Mouse (Mus musculus): Measurements from ENCODE around the gene Caln1. TPM values are rescaled to one million over a fixed set of nuclear protein-coding genes. Genes with fewer than 3 reads are reported as not detected.

The Caln1 gene
- total and polyA plus RNA-seq, 2 experiments from 2014 or later = not detected

DNA sequence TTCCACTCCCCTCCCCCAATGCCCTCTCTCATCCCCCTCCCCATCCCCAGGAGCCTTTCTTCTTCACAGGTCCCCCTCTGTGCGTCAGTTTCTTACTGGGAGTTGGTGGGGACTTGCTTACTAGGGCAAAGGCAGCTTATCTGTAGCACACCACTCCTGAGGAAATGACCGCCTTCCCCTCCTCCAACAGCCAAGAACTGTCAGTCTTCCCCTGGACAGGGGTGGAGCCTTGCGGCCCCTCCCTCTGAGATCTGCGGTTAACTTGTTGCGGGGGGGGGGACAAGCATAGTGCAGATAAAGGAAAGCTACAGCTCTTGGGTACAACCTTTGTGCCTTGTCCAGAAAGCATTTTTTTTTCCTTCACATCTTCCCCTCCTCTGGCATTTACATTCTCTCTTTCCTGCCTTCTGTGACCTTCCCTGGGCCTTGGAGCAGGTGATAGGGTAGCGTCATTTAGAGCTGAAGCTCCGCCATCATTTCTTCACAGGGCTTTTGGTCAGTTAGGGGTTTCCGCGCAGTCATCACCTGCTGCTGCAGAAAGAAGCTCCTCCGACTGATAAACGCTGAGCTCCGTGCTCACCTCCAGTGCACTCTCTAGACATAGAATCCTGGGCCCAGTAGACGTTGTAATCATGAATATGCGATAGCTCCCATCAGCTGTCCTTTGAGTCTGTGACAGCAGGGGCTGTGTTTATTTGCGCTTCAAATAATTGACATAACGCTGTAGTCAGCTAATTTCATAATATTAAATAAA, 319.3 kb downstream of the Caln1 start:
- DNase-seq (ENCODE audit: low spot score) = no peak
- Histone ChIP-seq H3K4me2 (ENCODE audit: low read depth, low read length) (no peak overlapping the region), H3K27ac (ENCODE audit: low read depth) (no peak overlapping the region), H3K9ac (replicated peaks; ENCODE audit: low read depth, low read length) (no peak overlapping the region), H3K4me3 (ENCODE audit: low read depth, low read length) (no peak overlapping the region), H3K4me1 (ENCODE audit: control insufficient read depth, insufficient read depth) (no peaks in the 10 kb centered on the region), H3K36me3 (replicated peaks; ENCODE audit: control insufficient read depth, insufficient read depth, low read length) (no peaks in the 10 kb centered on the region), H3K27me3 (ENCODE audit: control insufficient read depth, insufficient read depth, low read length) (no peaks in the 10 kb centered on the region), H3K9me3 (replicated peaks; ENCODE audit: control insufficient read depth, low read length) (no peaks in the 10 kb centered on the region)
- no peak for TF ChIP-seq CTCF (IDR thresholded peaks at IDR 0.05; ENCODE audit: low read depth)
- no peak for TF ChIP-seq EP300 (IDR thresholded peaks at IDR 0.05; ENCODE audit: low read depth)
- ATAC-seq (ENCODE audit: insufficient read depth, low read depth) = no peak
- 34% methylated on average over 16 of the region's 16 CpGs for WGBS

DNA sequence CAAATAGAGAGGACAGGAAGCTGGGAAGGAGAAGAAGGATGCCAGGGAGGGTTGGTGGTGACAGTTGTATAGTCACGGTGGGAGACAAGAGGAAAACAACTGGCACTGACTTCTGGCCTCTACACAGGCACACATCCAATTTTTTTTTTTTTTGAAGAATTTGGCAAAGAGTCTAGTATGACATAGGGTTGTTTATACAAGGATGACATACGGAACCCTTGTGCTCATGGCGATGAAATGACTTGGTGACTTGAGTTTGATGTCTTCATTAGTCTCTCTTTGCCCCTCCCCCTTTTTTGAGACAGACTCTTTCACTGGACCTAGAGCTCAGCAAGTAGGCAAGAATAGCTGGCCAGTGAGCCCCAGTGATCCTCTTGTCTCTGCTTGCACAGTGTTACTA, 322.1 kb downstream of the Caln1 start:
- Histone ChIP-seq H3K4me3 (ENCODE audit: low read depth, low read length) (no peak overlapping the region), H3K9ac (replicated peaks; ENCODE audit: low read depth, low read length) (no peak overlapping the region), H3K9me3 (replicated peaks; ENCODE audit: control insufficient read depth, low read length) (no peaks in the 10 kb centered on the region), H3K4me1 (ENCODE audit: control insufficient read depth, insufficient read depth) (no peaks in the 10 kb centered on the region), H3K4me2 (ENCODE audit: low read depth, low read length) (no peak overlapping the region), H3K36me3 (replicated peaks; ENCODE audit: control insufficient read depth, insufficient read depth, low read length) (no peaks in the 10 kb centered on the region), H3K27me3 (ENCODE audit: control insufficient read depth, insufficient read depth, low read length) (no peaks in the 10 kb centered on the region), H3K27ac (ENCODE audit: low read depth) (no peak overlapping the region)
- TF ChIP-seq CTCF (IDR thresholded peaks at IDR 0.05; ENCODE audit: low read depth) (no peak), EP300 (IDR thresholded peaks at IDR 0.05; ENCODE audit: low read depth) (no peak)
- ATAC-seq (ENCODE audit: insufficient read depth, low read depth) = no peak
- DNase-seq (ENCODE audit: low spot score) = no peak
- WGBS = 54% methylated on average over 3 of the region's 3 CpGs

DNA sequence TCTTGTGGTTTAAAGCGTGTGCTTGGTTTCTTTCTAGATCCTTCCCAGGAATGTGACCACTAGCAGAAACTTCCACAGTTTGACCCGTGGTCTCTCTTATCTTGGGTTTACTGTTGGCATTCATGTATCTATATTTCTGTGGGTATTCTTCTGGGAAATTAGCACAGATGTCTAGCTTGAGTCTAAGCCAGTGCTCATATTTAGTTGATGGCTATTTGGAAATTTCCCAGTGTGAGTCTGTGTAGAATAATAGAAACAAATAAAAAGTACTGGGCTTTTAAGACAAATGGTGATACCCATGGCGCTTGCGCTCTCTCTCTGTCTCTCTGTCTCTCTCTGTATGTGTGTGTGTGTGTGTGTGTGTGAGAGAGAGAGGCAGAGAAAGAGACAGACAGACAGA, 330.2 kb downstream of the Caln1 start:
- TF ChIP-seq EP300 (IDR thresholded peaks at IDR 0.05; ENCODE audit: low read depth) (no peak), CTCF (IDR thresholded peaks at IDR 0.05; ENCODE audit: low read depth) (no peak)
- no peak overlapping the region for H3K27ac ChIP-seq (ENCODE audit: low read depth)
- DNase-seq (ENCODE audit: low spot score) (no peak), ATAC-seq (ENCODE audit: insufficient read depth, low read depth) (no peak)
- no peaks in the 10 kb centered on the region for H3K36me3 ChIP-seq (replicated peaks; ENCODE audit: control insufficient read depth, insufficient read depth, low read length)
- H3K27me3 ChIP-seq (ENCODE audit: control insufficient read depth, insufficient read depth, low read length) = no peaks in the 10 kb centered on the region
- no peak overlapping the region for H3K9ac ChIP-seq (replicated peaks; ENCODE audit: low read depth, low read length)
- WGBS = 76% methylated on average over 4 of the region's 4 CpGs
- no peak overlapping the region for H3K4me2 ChIP-seq (ENCODE audit: low read depth, low read length)
- no peaks in the 10 kb centered on the region for H3K9me3 ChIP-seq (replicated peaks; ENCODE audit: control insufficient read depth, low read length)
- no peaks in the 10 kb centered on the region for H3K4me1 ChIP-seq (ENCODE audit: control insufficient read depth, insufficient read depth)
- H3K4me3 ChIP-seq (ENCODE audit: low read depth, low read length) = no peak overlapping the region

DNA sequence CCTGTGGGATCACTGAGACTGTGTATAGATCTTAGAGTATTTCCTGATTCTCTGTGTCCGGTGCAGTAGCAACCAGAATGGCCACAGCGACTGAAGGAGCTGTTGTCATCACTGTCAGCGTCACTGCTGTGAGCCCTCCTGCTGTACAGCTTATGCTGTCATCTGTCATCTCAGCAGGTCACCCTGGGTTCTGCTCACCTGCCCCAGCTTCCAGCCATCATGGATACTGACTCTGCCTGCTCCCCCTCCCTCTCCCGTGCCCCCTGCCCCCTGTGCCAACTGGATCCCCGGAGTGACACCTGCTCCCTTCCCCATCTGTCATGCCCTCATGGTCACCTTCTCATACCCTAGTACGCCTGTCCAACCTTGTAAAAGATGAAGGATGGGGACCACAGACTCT, 332.5 kb downstream of the Caln1 start:
- WGBS = 73% methylated on average over 6 of the region's 6 CpGs
- H3K9ac ChIP-seq (replicated peaks; ENCODE audit: low read depth, low read length) = no peak overlapping the region

DNA sequence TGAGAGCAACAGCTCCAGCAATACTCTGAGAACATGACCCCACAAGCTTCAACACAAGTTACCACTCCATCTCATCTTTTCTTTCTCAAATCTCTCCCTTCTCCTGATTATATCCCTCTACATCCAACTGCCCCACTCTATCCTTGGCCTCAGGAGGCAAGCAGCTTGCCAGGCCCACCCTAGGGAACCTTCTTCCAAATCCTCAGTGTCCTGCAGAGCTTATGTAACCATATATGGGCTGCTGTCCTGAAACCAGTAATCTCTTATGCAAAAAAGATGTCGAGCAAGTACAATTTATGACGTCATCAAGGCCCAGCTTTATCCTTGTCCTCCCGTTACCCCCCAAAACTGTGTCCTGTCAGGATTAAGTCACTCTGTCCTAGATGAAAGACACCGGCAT, 333.1 kb downstream of the Caln1 start:
- ATAC-seq (ENCODE audit: insufficient read depth, low read depth) (no peak), DNase-seq (ENCODE audit: low spot score) (no peak)
- no peak overlapping the region for H3K9ac ChIP-seq (replicated peaks; ENCODE audit: low read depth, low read length)
- H3K9me3 ChIP-seq (replicated peaks; ENCODE audit: control insufficient read depth, low read length) = no peaks in the 10 kb centered on the region
- no peaks in the 10 kb centered on the region for H3K36me3 ChIP-seq (replicated peaks; ENCODE audit: control insufficient read depth, insufficient read depth, low read length)
- TF ChIP-seq EP300 (IDR thresholded peaks at IDR 0.05; ENCODE audit: low read depth) (no peak), CTCF (IDR thresholded peaks at IDR 0.05; ENCODE audit: low read depth) (no peak)
- H3K27ac ChIP-seq (ENCODE audit: low read depth) = no peak overlapping the region
- 52% methylated on average over 4 of the region's 4 CpGs for WGBS
- H3K4me3 ChIP-seq (ENCODE audit: low read depth, low read length) = no peak overlapping the region
- H3K4me1 ChIP-seq (ENCODE audit: control insufficient read depth, insufficient read depth) = no peaks in the 10 kb centered on the region
- no peaks in the 10 kb centered on the region for H3K27me3 ChIP-seq (ENCODE audit: control insufficient read depth, insufficient read depth, low read length)
- no peak overlapping the region for H3K4me2 ChIP-seq (ENCODE audit: low read depth, low read length)

More for the DNA sequence above, 332.5 kb downstream of the Caln1 start:
- Histone ChIP-seq H3K4me1 (ENCODE audit: control insufficient read depth, insufficient read depth) (no peaks in the 10 kb centered on the region), H3K27me3 (ENCODE audit: control insufficient read depth, insufficient read depth, low read length) (no peaks in the 10 kb centered on the region), H3K36me3 (replicated peaks; ENCODE audit: control insufficient read depth, insufficient read depth, low read length) (no peaks in the 10 kb centered on the region), H3K27ac (ENCODE audit: low read depth) (no peak overlapping the region), H3K4me2 (ENCODE audit: low read depth, low read length) (no peak overlapping the region), H3K9me3 (replicated peaks; ENCODE audit: control insufficient read depth, low read length) (no peaks in the 10 kb centered on the region), H3K4me3 (ENCODE audit: low read depth, low read length) (no peak overlapping the region)
- TF ChIP-seq CTCF (IDR thresholded peaks at IDR 0.05; ENCODE audit: low read depth) (no peak), EP300 (IDR thresholded peaks at IDR 0.05; ENCODE audit: low read depth) (no peak)
- no peak for ATAC-seq (ENCODE audit: insufficient read depth, low read depth)
- DNase-seq (ENCODE audit: low spot score) = no peak

DNA sequence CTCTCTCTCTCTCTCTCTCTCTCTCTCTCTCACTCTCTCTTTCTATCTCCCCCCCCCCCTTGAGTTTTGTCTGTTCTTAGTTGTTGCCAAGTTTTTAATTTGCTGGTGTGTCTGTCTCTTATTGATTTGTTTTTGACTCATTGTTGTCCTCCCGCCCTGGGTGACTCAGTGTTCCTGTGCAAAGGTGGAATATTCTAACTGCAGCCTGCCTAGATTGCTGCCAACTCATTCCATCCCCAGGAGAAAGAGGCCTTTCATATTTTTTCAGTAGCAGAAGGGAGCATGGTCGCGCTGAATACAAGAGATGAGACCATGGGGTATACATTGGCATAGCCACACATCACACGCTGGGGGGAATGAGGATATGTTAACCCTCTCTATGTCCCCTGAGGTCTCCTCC, 335.6 kb downstream of the Caln1 start:
- ATAC-seq (ENCODE audit: insufficient read depth, low read depth) (no peak), DNase-seq (ENCODE audit: low spot score) (no peak)
- no peaks in the 10 kb centered on the region for H3K36me3 ChIP-seq (replicated peaks; ENCODE audit: control insufficient read depth, insufficient read depth, low read length)
- no peak overlapping the region for H3K9ac ChIP-seq (replicated peaks; ENCODE audit: low read depth, low read length)
- H3K4me1 ChIP-seq (ENCODE audit: control insufficient read depth, insufficient read depth) = no peaks in the 10 kb centered on the region
- no peak overlapping the region for H3K27ac ChIP-seq (ENCODE audit: low read depth)
- WGBS = 78% methylated on average over 4 of the region's 4 CpGs
- no peaks in the 10 kb centered on the region for H3K27me3 ChIP-seq (ENCODE audit: control insufficient read depth, insufficient read depth, low read length)
- H3K4me3 ChIP-seq (ENCODE audit: low read depth, low read length) = no peak overlapping the region
- TF ChIP-seq EP300 (IDR thresholded peaks at IDR 0.05; ENCODE audit: low read depth) (no peak), CTCF (IDR thresholded peaks at IDR 0.05; ENCODE audit: low read depth) (no peak)
- no peaks in the 10 kb centered on the region for H3K9me3 ChIP-seq (replicated peaks; ENCODE audit: control insufficient read depth, low read length)
- H3K4me2 ChIP-seq (ENCODE audit: low read depth, low read length) = no peak overlapping the region
